ENCODE assay signal across 9 mouse cellular contexts in the genomic region with DNA sequence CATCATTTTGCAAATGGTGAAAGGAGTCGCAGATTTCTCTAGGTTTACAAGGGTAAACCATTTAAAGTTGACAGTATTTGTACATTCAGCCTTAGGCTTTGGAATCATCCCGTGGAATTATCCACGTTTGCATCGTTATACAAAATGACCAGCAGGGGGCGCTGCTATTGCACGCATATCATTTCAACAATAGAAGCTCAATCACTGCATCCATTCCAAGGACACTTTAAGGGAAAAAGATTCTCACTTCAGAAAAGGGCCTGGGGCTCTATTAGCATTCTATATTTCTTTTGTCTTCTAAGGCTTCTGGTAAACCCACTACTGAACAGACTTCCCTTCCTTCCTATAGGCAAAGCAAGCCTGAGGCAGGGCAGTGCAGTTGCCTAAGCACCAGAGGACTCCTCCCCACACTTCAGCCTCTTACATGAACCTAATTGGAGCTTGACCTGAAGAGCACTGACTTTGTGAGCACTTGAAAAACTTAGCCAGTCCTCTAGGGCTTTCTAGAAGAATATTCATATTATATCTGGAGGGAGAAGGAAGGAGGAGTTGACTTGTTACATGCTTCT.
DNase-seq lines count a peak whose midpoint lies in the region; ATAC-seq lines count a peak whose summit lies in the region.
"Had no signal": no experiment of that assay in that cellular context is flagged by ENCODE, and none has a peak within 500 bp of the region (broad histone marks: within the 10 kb centered on the region; RNA-seq: fewer than 3 reads in every experiment).

No protein-coding gene starts in this region.

- no peaks in the 10 kb centered on the region for H3K4me1 ChIP-seq in hindbrain, embryonic 10.5 days (replicated peaks)
- H3K4me1 ChIP-seq in midbrain, embryonic 12.5 days = no peaks in the 10 kb centered on the region
- H3K4me1 ChIP-seq: limb, embryonic 15.5 days had no signal

- WGBS in hindbrain, embryonic 10.5 days = 4% methylated on average over 6 of the region's 6 CpGs
- 1% methylated on average over 6 of the region's 6 CpGs for WGBS in midbrain, embryonic 12.5 days

- H3K27me3 ChIP-seq in hindbrain, embryonic 10.5 days (ENCODE audit: insufficient read depth, poor library complexity, severe bottlenecking) = no peaks in the 10 kb centered on the region
- no peaks in the 10 kb centered on the region for H3K27me3 ChIP-seq in midbrain, embryonic 12.5 days
- H3K27me3 ChIP-seq: limb, embryonic 15.5 days had no signal

- intact Hi-C loops in gastrocnemius, postnatal 36 days (cut with DNase I) = loop anchor here (1.0 to 5.0 kb wide), 2 partner anchors 126 to 211 kb away; no protein-coding TSS in a partner anchor

- no peaks in the 10 kb centered on the region for H3K36me3 ChIP-seq in hindbrain, embryonic 10.5 days
- H3K36me3 ChIP-seq in midbrain, embryonic 12.5 days = no peaks in the 10 kb centered on the region
- H3K36me3 ChIP-seq: limb, embryonic 15.5 days had no signal

- no peak overlapping the region for H3K4me2 ChIP-seq in midbrain, embryonic 12.5 days (replicated peaks)
- H3K4me2 ChIP-seq: limb, embryonic 15.5 days had no signal

- peak; percentile 64 for DNase-seq in gastrocnemius, postnatal 10 days
- no peak for DNase-seq in gastrocnemius, postnatal 36 days
- DNase-seq in adrenal gland, adult 18-20 months (ENCODE audit: low spot score in 2 of 2) = peak; percentile 34 to 35
- peak; percentile 87 for DNase-seq in embryo, embryonic 10.5 days (ENCODE audit: low spot score)
- DNase-seq in hindbrain, embryonic 10.5 days (ENCODE audit: low spot score) = peak; percentile 69
- DNase-seq in layer of hippocampus, postnatal 25 days (ENCODE audit: extremely low spot score in 1 of 2, low spot score in 1 of 2) = peak; percentile 48 to 78
- peak; percentile 27 for DNase-seq in telencephalon, adult 2 months (ENCODE audit: low read depth, low spot score)

- no peak overlapping the region for H3K9ac ChIP-seq in midbrain, embryonic 12.5 days (replicated peaks)
- H3K9ac ChIP-seq: limb, embryonic 15.5 days had no signal

- H3K4me3 ChIP-seq in hindbrain, embryonic 10.5 days = no peak overlapping the region
- no peak overlapping the region for H3K4me3 ChIP-seq in midbrain, embryonic 12.5 days
- H3K4me3 ChIP-seq: limb, embryonic 15.5 days had no signal

- H3K27ac ChIP-seq in hindbrain, embryonic 10.5 days = no peak overlapping the region
- H3K27ac ChIP-seq in midbrain, embryonic 12.5 days (replicated peaks) = no peak overlapping the region
- H3K27ac ChIP-seq: limb, embryonic 15.5 days had no signal

- ATAC-seq in midbrain, embryonic 12.5 days (ENCODE audit: low FRiP score, low read depth) = peak; percentile 67

- H3K9me3 ChIP-seq in hindbrain, embryonic 10.5 days = no peaks in the 10 kb centered on the region
- no peaks in the 10 kb centered on the region for H3K9me3 ChIP-seq in midbrain, embryonic 12.5 days
- H3K9me3 ChIP-seq: limb, embryonic 15.5 days had no signal

Comparison
In these comparisons a context has a peak if more than half of its experiments do, and no peak if none do; other contexts are left out.
1. DNase-seq: peak in gastrocnemius, postnatal 10 days (single experiment), adrenal gland, adult 18-20 months (2 of 2), embryo, embryonic 10.5 days (single experiment), hindbrain, embryonic 10.5 days (single experiment), layer of hippocampus, postnatal 25 days (2 of 2) and telencephalon, adult 2 months (single experiment); none in gastrocnemius, postnatal 36 days (0 of 2).